Mouse (Mus musculus) stomach, postnatal 0 days (tissue): ENCODE results near the gene Cntd1.

Experiments
- CTCF ChIP-seq: IDR thresholded peaks from 2 replicates; pipeline ENCODE4 v1.5.1; 2016; ENCODE audit warnings: antibody characterized with exemption, low read depth, mild to moderate bottlenecking, moderate library complexity
- EP300 ChIP-seq: optimal IDR thresholded peaks from 2 replicates; pipeline ENCODE3; 2016; ENCODE audit warnings: antibody characterized with exemption

DNA sequence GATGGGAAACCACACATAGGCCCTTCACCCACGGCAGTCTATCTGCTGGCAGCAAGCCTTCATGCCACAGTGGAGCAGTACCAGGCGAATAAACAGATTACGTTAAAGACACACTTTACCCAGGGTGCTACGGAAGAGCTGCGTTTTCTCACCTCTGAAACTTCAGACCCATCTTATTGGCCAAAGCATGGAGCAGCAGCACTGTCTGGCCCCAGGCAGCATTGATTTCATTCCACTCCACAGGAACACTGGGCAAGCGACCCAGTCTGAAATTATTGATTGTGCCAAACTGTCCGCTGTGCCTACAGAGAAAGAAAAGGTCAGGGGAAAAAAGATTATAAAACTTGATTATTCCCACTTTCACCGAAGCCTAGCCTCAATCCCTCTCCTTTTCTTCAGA lies 12.4 kb downstream of the Cntd1 start:
- TF ChIP-seq CTCF: no peak
- no peak for TF ChIP-seq EP300
